In genomic region chr4:117391966-117392365, GRCm38 (mm10) we compare ENCODE assay signal across 11 mouse cellular contexts.
DNase-seq lines count a peak whose midpoint lies in the region; ATAC-seq and TF ChIP-seq lines count a peak whose summit lies in the region.
"Had no signal": no experiment of that assay in that cellular context is flagged by ENCODE, and none has a peak within 500 bp of the region (broad histone marks: within the 10 kb centered on the region; RNA-seq: fewer than 3 reads in every experiment).

No protein-coding gene starts in this region.

- no peak for TF ChIP-seq POLR2A in cortical plate, adult 2 months (IDR thresholded peaks at IDR 0.05; ENCODE audit: extremely low read depth, insufficient read depth, low read length)

- ATAC-seq in intestine, embryonic 14.5 days (replicated peaks; ENCODE audit: low FRiP score, low TSS enrichment, low read depth): peak; percentile 53; the same call in 1 of the 2 replicates
- ATAC-seq in intestine, embryonic 16.5 days: no peak
- ATAC-seq in erythroid progenitor cell, adult 5-6 weeks (replicated peaks; ENCODE audit: low FRiP score, poor library complexity, severe bottlenecking): no peak

- no peak overlapping the region for H3K27ac ChIP-seq in intestine, embryonic 14.5 days (ENCODE audit: low read depth)
- H3K27ac ChIP-seq in intestine, embryonic 16.5 days (ENCODE audit: low read length): no peak overlapping the region
- H3K27ac ChIP-seq in cortical plate, adult 2 months (ENCODE audit: insufficient read depth, low read length): 0 out of 2 replicates have a peak overlapping the region, but pooled peaks have one; percentile 13

- 7% methylated on average over 9 of the region's 9 CpGs for WGBS in intestine, embryonic 14.5 days
- WGBS in intestine, embryonic 16.5 days: 7% methylated on average over 9 of the region's 9 CpGs

- peaks cover 10% of the 10 kb centered on the region for H3K4me1 ChIP-seq in intestine, embryonic 14.5 days (replicated peaks; ENCODE audit: control insufficient read depth, insufficient read depth, low read length)
- H3K4me1 ChIP-seq in intestine, embryonic 16.5 days (ENCODE audit: control insufficient read depth, insufficient read depth, low read length): peaks cover 4% of the 10 kb centered on the region; the same call in 1 of the 2 replicates
- H3K4me1 ChIP-seq in cortical plate, adult 2 months (ENCODE audit: control insufficient read depth, insufficient read depth, low read length): no peaks in the 10 kb centered on the region

- DNase-seq in intestine, embryonic 14.5 days (ENCODE audit: low spot score): no peak
- DNase-seq in forelimb bud, embryonic 11.5 days (ENCODE audit: low read depth, low spot score): peak; percentile 90
- DNase-seq in mesoderm, embryonic 11.5 days (ENCODE audit: low read depth, low spot score): peak; percentile 64
- no peak for DNase-seq in right cerebral cortex, adult 18-20 months
- DNase-seq in urinary bladder, adult 2 months (ENCODE audit: low spot score): no peak
- DNase-seq: adrenal gland, postnatal 36 days; thymus, postnatal 25 days had no signal

- TF ChIP-seq CTCF in cortical plate, adult 2 months (IDR thresholded peaks at IDR 0.05; ENCODE audit: extremely low read depth, insufficient read depth, low read length): no peak

- H3K4me3 ChIP-seq in intestine, embryonic 14.5 days (ENCODE audit: low read depth, low read length): no peak overlapping the region
- H3K4me3 ChIP-seq in intestine, embryonic 16.5 days (ENCODE audit: low read length): no peak overlapping the region
- no peak overlapping the region for H3K4me3 ChIP-seq in cortical plate, adult 2 months (ENCODE audit: insufficient read depth, low read length)
- H3K4me3 ChIP-seq: erythroblast, embryonic 14.5 days had no signal

- no peaks in the 10 kb centered on the region for H3K27me3 ChIP-seq in intestine, embryonic 14.5 days (replicated peaks; ENCODE audit: control insufficient read depth, insufficient read depth, low read length)
- peaks cover 8% of the 10 kb centered on the region; the same call in 1 of the 2 replicates for H3K27me3 ChIP-seq in intestine, embryonic 16.5 days (replicated peaks; ENCODE audit: control insufficient read depth, insufficient read depth, low read length)

- H3K4me2 ChIP-seq in intestine, embryonic 14.5 days (ENCODE audit: low read length): peak overlapping the region; percentile 33
- H3K4me2 ChIP-seq in intestine, embryonic 16.5 days (ENCODE audit: low read depth, low read length): no peak overlapping the region

- H3K9me3 ChIP-seq in intestine, embryonic 14.5 days (ENCODE audit: control insufficient read depth, low read length): no peaks in the 10 kb centered on the region
- H3K9me3 ChIP-seq in intestine, embryonic 16.5 days (ENCODE audit: control insufficient read depth, low read length): no peaks in the 10 kb centered on the region

- H3K9ac ChIP-seq in intestine, embryonic 14.5 days (ENCODE audit: low read length): no peak overlapping the region
- H3K9ac ChIP-seq in intestine, embryonic 16.5 days (ENCODE audit: low read depth, low read length): no peak overlapping the region

- H3K36me3 ChIP-seq in intestine, embryonic 14.5 days (ENCODE audit: control insufficient read depth, insufficient read depth, low read length): no peaks in the 10 kb centered on the region
- H3K36me3 ChIP-seq in intestine, embryonic 16.5 days (ENCODE audit: control insufficient read depth, insufficient read depth, low read length): no peaks in the 10 kb centered on the region

Comparison
In these comparisons a context has a peak if more than half of its experiments do, and no peak if none do; other contexts are left out.
1. DNase-seq: peak in forelimb bud, embryonic 11.5 days (single experiment) and mesoderm, embryonic 11.5 days (single experiment); none in intestine, embryonic 14.5 days (single experiment), right cerebral cortex, adult 18-20 months (single experiment) and urinary bladder, adult 2 months (single experiment).